Mouse (Mus musculus): ENCODE results near the gene Gan.

DNA sequence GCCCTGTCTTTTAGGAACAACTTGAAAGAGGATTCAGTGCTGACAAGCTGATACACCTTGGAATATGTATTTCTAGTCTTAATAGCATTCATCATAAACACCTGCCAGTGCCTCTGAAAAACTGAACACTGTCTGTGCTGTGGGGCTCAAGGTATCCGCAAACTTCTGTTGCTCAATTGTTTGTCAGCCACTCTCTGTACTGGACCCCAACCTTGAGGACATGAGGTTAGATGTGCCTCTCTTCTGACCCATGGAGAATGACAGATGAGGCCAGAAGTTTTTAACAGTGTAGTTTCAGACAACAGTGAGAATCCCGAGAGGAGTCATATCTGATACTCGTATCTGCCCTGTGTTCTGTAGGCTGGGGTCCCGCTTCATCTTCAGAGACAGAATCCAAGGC lies 7.6 kb downstream of the Gan start:
- TF ChIP-seq USF1 (IDR thresholded peaks at IDR 0.05; ENCODE audit: low read depth, low read length) (no peak), MXI1 (IDR thresholded peaks at IDR 0.05; ENCODE audit: low read depth, low read length) (no peak), NRF1 (IDR thresholded peaks at IDR 0.05; ENCODE audit: low read depth, low read length) (no peak), CTCF (conservative IDR thresholded peaks at IDR 0.05 in 1 of 2, IDR thresholded peaks at IDR 0.05 in 1 of 2; ENCODE audit: low read depth in 2 of 2, low read length in 2 of 2) (no peak), MAZ (IDR thresholded peaks at IDR 0.05; ENCODE audit: low read depth, low read length) (no peak), NELFE (IDR thresholded peaks at IDR 0.05; ENCODE audit: low read depth, low read length) (no peak)

Measured in CH12.LX (cell line).